Mouse (Mus musculus): Measurements from ENCODE around the gene Rab29. TPM values are rescaled to one million over a fixed set of nuclear protein-coding genes. Genes with fewer than 3 reads are reported as not detected.
A peak's percentile ranks its signal among the peaks of the same experiment; 100 is the strongest.
"Not testable (repeated sequence)": the region's sequence is repeated elsewhere in the genome, so short reads cannot be mapped to it uniquely, and the experiment has no call there.

The Rab29 gene
- total RNA-seq, 1 experiment, result 9.7 TPM

GRCm38 (mm10) chr1:131903251-131903650, 36.2 kb downstream of the Rab29 start:
- Histone ChIP-seq H3K9me3 (ENCODE audit: control insufficient read depth, insufficient read depth, low read depth, low read length) (no peaks in the 10 kb centered on the region), H3K4me1 (ENCODE audit: control insufficient read depth in 2 of 2, insufficient read depth in 2 of 2, low read length in 2 of 2, poor library complexity in 1 of 2) (peaks cover 4 to 9% of the 10 kb centered on the region in 2 experiments; a peak in 3 of 4 replicates), H3K27ac (ENCODE audit: insufficient read depth, low read depth, low read length, poor library complexity, severe bottlenecking) (no peak overlapping the region), H3K4me3 (ENCODE audit: insufficient read depth in 1 of 2, low read depth in 1 of 2, low read length in 2 of 2, poor library complexity in 1 of 2, severe bottlenecking in 1 of 2) (no peak overlapping the region), H3K36me3 (ENCODE audit: control insufficient read depth, insufficient read depth, low read length, poor library complexity, severe bottlenecking) (no peaks in the 10 kb centered on the region), H3K9ac (ENCODE audit: insufficient read depth, low read depth, low read length, poor library complexity, severe bottlenecking) (no peak overlapping the region)
- no peak for DNase-seq (ENCODE audit: low read depth, low spot score)
- TF ChIP-seq CHD2 (IDR thresholded peaks at IDR 0.05; ENCODE audit: low read depth, low read length) (no peak), ZNF384 (IDR thresholded peaks at IDR 0.05; ENCODE audit: low read depth, low read length) (no peak), ZC3H11A (IDR thresholded peaks at IDR 0.05; ENCODE audit: borderline replicate concordance, low read depth, low read length) (no peak)
- in situ Hi-C loops (cut with MboI; ENCODE audit: low sequenced_read_pairs in 2 of 2, unreplicated experiment in 2 of 2), result no loop called here

GRCm38 (mm10) chr1:131905497-131905896, 38.5 kb downstream of the Rab29 start:
- no peak overlapping the region for H3K9ac ChIP-seq (ENCODE audit: insufficient read depth, low read depth, low read length, poor library complexity, severe bottlenecking)
- in situ Hi-C loops (cut with MboI; ENCODE audit: low sequenced_read_pairs in 2 of 2, unreplicated experiment in 2 of 2), result no loop called here
- no peaks in the 10 kb centered on the region for H3K9me3 ChIP-seq (ENCODE audit: control insufficient read depth, insufficient read depth, low read depth, low read length)
- DNase-seq (ENCODE audit: low read depth, low spot score), result no peak
- peaks cover 2 to 14% of the 10 kb centered on the region in 2 experiments; a peak in 3 of 4 replicates for H3K4me1 ChIP-seq (ENCODE audit: control insufficient read depth in 2 of 2, insufficient read depth in 2 of 2, low read length in 2 of 2, poor library complexity in 1 of 2)
- H3K4me3 ChIP-seq (ENCODE audit: insufficient read depth in 1 of 2, low read depth in 1 of 2, low read length in 2 of 2, poor library complexity in 1 of 2, severe bottlenecking in 1 of 2), result no peak overlapping the region
- H3K27ac ChIP-seq (ENCODE audit: insufficient read depth, low read depth, low read length, poor library complexity, severe bottlenecking), result no peak overlapping the region
- 0 out of 2 replicates have a peak, but pooled peaks have one; percentile 25 for TF ChIP-seq ZC3H11A (IDR thresholded peaks at IDR 0.05; ENCODE audit: borderline replicate concordance, low read depth, low read length)
- TF ChIP-seq HCFC1 (IDR thresholded peaks at IDR 0.05; ENCODE audit: borderline replicate concordance, insufficient read depth, low read length), result no peak
- H3K36me3 ChIP-seq (ENCODE audit: control insufficient read depth, insufficient read depth, low read length, poor library complexity, severe bottlenecking), result no peaks in the 10 kb centered on the region

- in situ Hi-C loops (cut with MboI; ENCODE audit: low sequenced_read_pairs in 2 of 2, unreplicated experiment in 2 of 2), result no loop called here
- Histone ChIP-seq H3K4me3 (ENCODE audit: insufficient read depth in 1 of 2, low read depth in 1 of 2, low read length in 2 of 2, poor library complexity in 1 of 2, severe bottlenecking in 1 of 2) (no peak overlapping the region), H3K27ac (ENCODE audit: insufficient read depth, low read depth, low read length, poor library complexity, severe bottlenecking) (no peak overlapping the region), H3K4me1 (ENCODE audit: control insufficient read depth in 2 of 2, insufficient read depth in 2 of 2, low read length in 2 of 2, poor library complexity in 1 of 2) (peaks cover 0 to 14% of the 10 kb centered on the region in 2 experiments; a peak in 2 of 4 replicates), H3K9me3 (ENCODE audit: control insufficient read depth, insufficient read depth, low read depth, low read length) (no peaks in the 10 kb centered on the region), H3K36me3 (ENCODE audit: control insufficient read depth, insufficient read depth, low read length, poor library complexity, severe bottlenecking) (peaks cover 4% of the 10 kb centered on the region; the same call in 1 of the 2 replicates), H3K9ac (ENCODE audit: insufficient read depth, low read depth, low read length, poor library complexity, severe bottlenecking) (no peak overlapping the region)
- DNase-seq (ENCODE audit: low read depth, low spot score), result no peak
- no peak for TF ChIP-seq MAFK (IDR thresholded peaks at IDR 0.05; ENCODE audit: insufficient read depth, low read depth, low read length)
- no peak for TF ChIP-seq ZNF384 (IDR thresholded peaks at IDR 0.05; ENCODE audit: low read depth, low read length)
- no peak for TF ChIP-seq HCFC1 (IDR thresholded peaks at IDR 0.05; ENCODE audit: borderline replicate concordance, insufficient read depth, low read length)
- TF ChIP-seq ZC3H11A (IDR thresholded peaks at IDR 0.05; ENCODE audit: borderline replicate concordance, low read depth, low read length), result no peak
- no peak for TF ChIP-seq CHD2 (IDR thresholded peaks at IDR 0.05; ENCODE audit: low read depth, low read length)
Measured at GRCm38 (mm10) chr1:131908456-131908855, 41.4 kb downstream of the Rab29 start.

GRCm38 (mm10) chr1:131909236-131909635, 42.2 kb downstream of the Rab29 start:
- in situ Hi-C loops (cut with MboI; ENCODE audit: low sequenced_read_pairs in 2 of 2, unreplicated experiment in 2 of 2), result not testable (repeated sequence)

GRCm38 (mm10) chr1:131910001-131910648, 43.1 kb downstream of the Rab29 start, which contains the start of gene Nucks1:
TSS of gene Nucks1 (plus strand) at chr1:131910534.
- Histone ChIP-seq H3K36me3 (ENCODE audit: control insufficient read depth, insufficient read depth, low read length, poor library complexity, severe bottlenecking) (peaks cover 4% of the 10 kb centered on the region), H3K9ac (ENCODE audit: insufficient read depth, low read depth, low read length, poor library complexity, severe bottlenecking) (peak within 1 kb of the TSS; percentile 99), H3K9me3 (ENCODE audit: control insufficient read depth, insufficient read depth, low read depth, low read length) (no peaks in the 10 kb centered on the region), H3K4me3 (ENCODE audit: insufficient read depth in 1 of 2, low read depth in 1 of 2, low read length in 2 of 2, poor library complexity in 1 of 2, severe bottlenecking in 1 of 2) (peak within 1 kb of the TSS; percentile 77 to 99), H3K4me1 (ENCODE audit: control insufficient read depth in 2 of 2, insufficient read depth in 2 of 2, low read length in 2 of 2, poor library complexity in 1 of 2) (peaks cover 0 to 16% of the 10 kb centered on the region in 2 experiments; a peak in 2 of 4 replicates), H3K27ac (ENCODE audit: insufficient read depth, low read depth, low read length, poor library complexity, severe bottlenecking) (peak within 1 kb of the TSS; percentile 92)
- DNase-seq (ENCODE audit: low read depth, low spot score), result peak; percentile 99
- TF ChIP-seq ZC3H11A (IDR thresholded peaks at IDR 0.05; ENCODE audit: borderline replicate concordance, low read depth, low read length) (peak; percentile 99), MAFK (IDR thresholded peaks at IDR 0.05; ENCODE audit: insufficient read depth, low read depth, low read length) (0 out of 2 replicates have a peak, but pooled peaks have one; percentile 23), HCFC1 (IDR thresholded peaks at IDR 0.05; ENCODE audit: borderline replicate concordance, insufficient read depth, low read length) (no peak), CHD2 (IDR thresholded peaks at IDR 0.05; ENCODE audit: low read depth, low read length) (peak; percentile 56), ZNF384 (IDR thresholded peaks at IDR 0.05; ENCODE audit: low read depth, low read length) (no peak)
- in situ Hi-C loops (cut with MboI; ENCODE audit: low sequenced_read_pairs in 2 of 2, unreplicated experiment in 2 of 2), result no loop called here

More at GRCm38 (mm10) chr1:131909236-131909635, 42.2 kb downstream of the Rab29 start:
- not testable (repeated sequence) for DNase-seq (ENCODE audit: low read depth, low spot score); H3K36me3 ChIP-seq (ENCODE audit: control insufficient read depth, insufficient read depth, low read length, poor library complexity, severe bottlenecking); H3K4me3 ChIP-seq (ENCODE audit: insufficient read depth in 1 of 2, low read depth in 1 of 2, low read length in 2 of 2, poor library complexity in 1 of 2, severe bottlenecking in 1 of 2); H3K9ac ChIP-seq (ENCODE audit: insufficient read depth, low read depth, low read length, poor library complexity, severe bottlenecking); H3K9me3 ChIP-seq (ENCODE audit: control insufficient read depth, insufficient read depth, low read depth, low read length)
- Histone ChIP-seq H3K4me1 (ENCODE audit: control insufficient read depth in 2 of 2, insufficient read depth in 2 of 2, low read length in 2 of 2, poor library complexity in 1 of 2) (peaks cover 0 to 15% of the 10 kb centered on the region in 2 experiments; a peak in 2 of 4 replicates), H3K27ac (ENCODE audit: insufficient read depth, low read depth, low read length, poor library complexity, severe bottlenecking) (peak overlapping the region; percentile 52; the same call in 1 of the 2 replicates)

Measured in ES-E14 (cell line).